Mouse (Mus musculus): ENCODE data around the gene Usp32. TPM values are rescaled to one million over a fixed set of nuclear protein-coding genes. Genes with fewer than 3 reads are reported as not detected.

The Usp32 gene
- polyA plus RNA-seq, 1 experiment from 2014 or later = 5.7 TPM

- Histone ChIP-seq H3K27me3 (ENCODE audit: control insufficient read depth, insufficient read depth, low read length) (no peaks in the 10 kb centered on the region), H3K9ac (replicated peaks; ENCODE audit: low read length) (no peak overlapping the region), H3K27ac (replicated peaks; ENCODE audit: low read depth, low read length) (no peak overlapping the region), H3K4me2 (ENCODE audit: low read depth, low read length) (no peak overlapping the region), H3K36me3 (replicated peaks; ENCODE audit: control insufficient read depth, insufficient read depth, low read depth, low read length) (no peaks in the 10 kb centered on the region), H3K4me1 (ENCODE audit: control insufficient read depth, insufficient read depth, low read length) (no peaks in the 10 kb centered on the region), H3K9me3 (replicated peaks; ENCODE audit: control insufficient read depth, low read length) (no peaks in the 10 kb centered on the region), H3K4me3 (ENCODE audit: low read depth, low read length) (no peak overlapping the region)
- ATAC-seq (replicated peaks; ENCODE audit: insufficient number of reproducible peaks, low FRiP score, low TSS enrichment, low read depth) (no peak), DNase-seq (ENCODE audit: low spot score) (no peak)
Observed at GRCm38 (mm10) chr11:85117160-85117559, 22.8 kb downstream of the Usp32 start.

GRCm38 (mm10) chr11:85116084-85116844 is 23.7 kb downstream of the Usp32 start:
- Histone ChIP-seq H3K36me3 (replicated peaks; ENCODE audit: control insufficient read depth, insufficient read depth, low read depth, low read length) (no peaks in the 10 kb centered on the region), H3K4me3 (ENCODE audit: low read depth, low read length) (no peak overlapping the region), H3K9ac (replicated peaks; ENCODE audit: low read length) (no peak overlapping the region), H3K27me3 (ENCODE audit: control insufficient read depth, insufficient read depth, low read length) (no peaks in the 10 kb centered on the region), H3K27ac (replicated peaks; ENCODE audit: low read depth, low read length) (no peak overlapping the region), H3K4me1 (ENCODE audit: control insufficient read depth, insufficient read depth, low read length) (no peaks in the 10 kb centered on the region), H3K4me2 (ENCODE audit: low read depth, low read length) (no peak overlapping the region), H3K9me3 (replicated peaks; ENCODE audit: control insufficient read depth, low read length) (no peaks in the 10 kb centered on the region)
- DNase-seq (ENCODE audit: low spot score) (no peak), ATAC-seq (replicated peaks; ENCODE audit: insufficient number of reproducible peaks, low FRiP score, low TSS enrichment, low read depth) (no peak)
- 84% methylated on average over 3 of the region's 3 CpGs for WGBS

GRCm38 (mm10) chr11:85109957-85110356 is 30.0 kb downstream of the Usp32 start:
- ATAC-seq (replicated peaks; ENCODE audit: insufficient number of reproducible peaks, low FRiP score, low TSS enrichment, low read depth) (no peak), DNase-seq (ENCODE audit: low spot score) (no peak)
- no peak overlapping the region for H3K9ac ChIP-seq (replicated peaks; ENCODE audit: low read length)
- no peaks in the 10 kb centered on the region for H3K9me3 ChIP-seq (replicated peaks; ENCODE audit: control insufficient read depth, low read length)
- no peaks in the 10 kb centered on the region for H3K27me3 ChIP-seq (ENCODE audit: control insufficient read depth, insufficient read depth, low read length)
- no peak overlapping the region for H3K4me3 ChIP-seq (ENCODE audit: low read depth, low read length)
- H3K4me1 ChIP-seq (ENCODE audit: control insufficient read depth, insufficient read depth, low read length) = no peaks in the 10 kb centered on the region
- no peak overlapping the region for H3K27ac ChIP-seq (replicated peaks; ENCODE audit: low read depth, low read length)
- H3K36me3 ChIP-seq (replicated peaks; ENCODE audit: control insufficient read depth, insufficient read depth, low read depth, low read length) = no peaks in the 10 kb centered on the region
- no peak overlapping the region for H3K4me2 ChIP-seq (ENCODE audit: low read depth, low read length)

- no peak overlapping the region for H3K4me2 ChIP-seq (ENCODE audit: low read depth, low read length)
- no peaks in the 10 kb centered on the region for H3K36me3 ChIP-seq (replicated peaks; ENCODE audit: control insufficient read depth, insufficient read depth, low read depth, low read length)
- H3K27me3 ChIP-seq (ENCODE audit: control insufficient read depth, insufficient read depth, low read length) = no peaks in the 10 kb centered on the region
- H3K4me3 ChIP-seq (ENCODE audit: low read depth, low read length) = no peak overlapping the region
- no peak overlapping the region for H3K27ac ChIP-seq (replicated peaks; ENCODE audit: low read depth, low read length)
- 95% methylated on average over 3 of the region's 3 CpGs for WGBS
- H3K9me3 ChIP-seq (replicated peaks; ENCODE audit: control insufficient read depth, low read length) = no peaks in the 10 kb centered on the region
- ATAC-seq (replicated peaks; ENCODE audit: insufficient number of reproducible peaks, low FRiP score, low TSS enrichment, low read depth) = no peak
- no peak overlapping the region for H3K9ac ChIP-seq (replicated peaks; ENCODE audit: low read length)
- no peaks in the 10 kb centered on the region for H3K4me1 ChIP-seq (ENCODE audit: control insufficient read depth, insufficient read depth, low read length)
- no peak for DNase-seq (ENCODE audit: low spot score)
Observed at GRCm38 (mm10) chr11:85107217-85107616, 32.7 kb downstream of the Usp32 start.

GRCm38 (mm10) chr11:85105836-85106235 is 34.1 kb downstream of the Usp32 start:
- 95% methylated on average over 2 of the region's 2 CpGs for WGBS
- DNase-seq (ENCODE audit: low spot score) = no peak

GRCm38 (mm10) chr11:85103763-85104162 is 36.2 kb downstream of the Usp32 start:
- WGBS = 47% methylated on average over 2 of the region's 2 CpGs
- no peak overlapping the region for H3K4me3 ChIP-seq (ENCODE audit: low read depth, low read length)
- no peaks in the 10 kb centered on the region for H3K9me3 ChIP-seq (replicated peaks; ENCODE audit: control insufficient read depth, low read length)
- no peaks in the 10 kb centered on the region for H3K4me1 ChIP-seq (ENCODE audit: control insufficient read depth, insufficient read depth, low read length)
- H3K4me2 ChIP-seq (ENCODE audit: low read depth, low read length) = no peak overlapping the region
- DNase-seq (ENCODE audit: low spot score) (no peak), ATAC-seq (replicated peaks; ENCODE audit: insufficient number of reproducible peaks, low FRiP score, low TSS enrichment, low read depth) (no peak)
- H3K9ac ChIP-seq (replicated peaks; ENCODE audit: low read length) = no peak overlapping the region
- H3K27me3 ChIP-seq (ENCODE audit: control insufficient read depth, insufficient read depth, low read length) = no peaks in the 10 kb centered on the region
- no peak overlapping the region for H3K27ac ChIP-seq (replicated peaks; ENCODE audit: low read depth, low read length)
- no peaks in the 10 kb centered on the region for H3K36me3 ChIP-seq (replicated peaks; ENCODE audit: control insufficient read depth, insufficient read depth, low read depth, low read length)

More at GRCm38 (mm10) chr11:85105836-85106235, 34.1 kb downstream of the Usp32 start:
- Histone ChIP-seq H3K36me3 (replicated peaks; ENCODE audit: control insufficient read depth, insufficient read depth, low read depth, low read length) (no peaks in the 10 kb centered on the region), H3K27me3 (ENCODE audit: control insufficient read depth, insufficient read depth, low read length) (no peaks in the 10 kb centered on the region), H3K4me3 (ENCODE audit: low read depth, low read length) (no peak overlapping the region), H3K4me1 (ENCODE audit: control insufficient read depth, insufficient read depth, low read length) (no peaks in the 10 kb centered on the region), H3K9ac (replicated peaks; ENCODE audit: low read length) (no peak overlapping the region), H3K27ac (replicated peaks; ENCODE audit: low read depth, low read length) (no peak overlapping the region), H3K4me2 (ENCODE audit: low read depth, low read length) (no peak overlapping the region), H3K9me3 (replicated peaks; ENCODE audit: control insufficient read depth, low read length) (no peaks in the 10 kb centered on the region)
- no peak for ATAC-seq (replicated peaks; ENCODE audit: insufficient number of reproducible peaks, low FRiP score, low TSS enrichment, low read depth)

- no peak for DNase-seq (ENCODE audit: low spot score)
Observed at GRCm38 (mm10) chr11:85095116-85095515, 44.8 kb downstream of the Usp32 start.

GRCm38 (mm10) chr11:85086253-85086652 is 53.7 kb downstream of the Usp32 start:
- H3K9me3 ChIP-seq (replicated peaks; ENCODE audit: control insufficient read depth, low read length) = no peaks in the 10 kb centered on the region
- H3K27ac ChIP-seq (replicated peaks; ENCODE audit: low read depth, low read length) = no peak overlapping the region
- H3K36me3 ChIP-seq (replicated peaks; ENCODE audit: control insufficient read depth, insufficient read depth, low read depth, low read length) = no peaks in the 10 kb centered on the region
- H3K4me2 ChIP-seq (ENCODE audit: low read depth, low read length) = no peak overlapping the region
- no peaks in the 10 kb centered on the region for H3K27me3 ChIP-seq (ENCODE audit: control insufficient read depth, insufficient read depth, low read length)
- no peaks in the 10 kb centered on the region for H3K4me1 ChIP-seq (ENCODE audit: control insufficient read depth, insufficient read depth, low read length)
- DNase-seq (ENCODE audit: low spot score) (no peak), ATAC-seq (replicated peaks; ENCODE audit: insufficient number of reproducible peaks, low FRiP score, low TSS enrichment, low read depth) (no peak)
- H3K4me3 ChIP-seq (ENCODE audit: low read depth, low read length) = no peak overlapping the region
- H3K9ac ChIP-seq (replicated peaks; ENCODE audit: low read length) = no peak overlapping the region

More at GRCm38 (mm10) chr11:85095116-85095515, 44.8 kb downstream of the Usp32 start:
- 46% methylated on average over 5 of the region's 5 CpGs for WGBS
- Histone ChIP-seq H3K4me1 (ENCODE audit: control insufficient read depth, insufficient read depth, low read length) (no peaks in the 10 kb centered on the region), H3K4me2 (ENCODE audit: low read depth, low read length) (no peak overlapping the region), H3K27me3 (ENCODE audit: control insufficient read depth, insufficient read depth, low read length) (no peaks in the 10 kb centered on the region), H3K9me3 (replicated peaks; ENCODE audit: control insufficient read depth, low read length) (no peaks in the 10 kb centered on the region), H3K27ac (replicated peaks; ENCODE audit: low read depth, low read length) (no peak overlapping the region), H3K9ac (replicated peaks; ENCODE audit: low read length) (no peak overlapping the region), H3K36me3 (replicated peaks; ENCODE audit: control insufficient read depth, insufficient read depth, low read depth, low read length) (no peaks in the 10 kb centered on the region), H3K4me3 (ENCODE audit: low read depth, low read length) (no peak overlapping the region)
- no peak for ATAC-seq (replicated peaks; ENCODE audit: insufficient number of reproducible peaks, low FRiP score, low TSS enrichment, low read depth)

Data from embryonic facial prominence, embryonic 11.5 days (tissue).